Mouse (Mus musculus): ENCODE measurements around the gene Cfap54.

Cfap54 gene

GRCm38 (mm10) chr10:93006970-93007369, 74.4 kb downstream of the Cfap54 start:
- in situ Hi-C loops (cut with MboI; ENCODE audit: low pct_unique_long_range_greater_than_20kb in 1 of 2, low sequenced_read_pairs in 2 of 2, unreplicated experiment in 1 of 2) = loop anchor here in 1 of 2 experiments (25.0 kb wide), 2 partner anchors 695 to 1120 kb away; no protein-coding TSS in a partner anchor

- in situ Hi-C loops (cut with MboI; ENCODE audit: low pct_unique_long_range_greater_than_20kb in 1 of 2, low sequenced_read_pairs in 2 of 2, unreplicated experiment in 1 of 2) = loop anchor here in 1 of 2 experiments (25.0 kb wide), 2 partner anchors 694 to 1119 kb away; no protein-coding TSS in a partner anchor
Measured at GRCm38 (mm10) chr10:93006405-93006804, 75.0 kb downstream of the Cfap54 start.

DNA sequence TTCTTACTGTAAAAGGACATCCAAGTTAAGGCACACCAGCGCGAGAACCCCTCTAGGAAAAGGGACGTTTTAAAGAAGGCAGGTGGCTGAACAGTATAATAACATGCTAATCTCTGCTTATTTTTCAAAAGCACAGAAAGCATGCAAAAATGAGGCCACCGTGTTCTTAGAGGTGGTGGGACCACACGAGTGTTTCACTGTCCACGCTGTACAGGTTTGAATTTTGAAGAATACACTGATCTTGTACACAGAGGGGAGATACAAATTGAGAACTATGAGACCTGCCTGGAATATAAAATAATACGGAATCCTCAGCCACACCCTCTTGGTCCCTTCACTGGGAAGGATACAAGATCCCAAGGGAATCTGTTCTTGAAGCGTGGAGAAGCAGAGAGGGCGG, 82.9 kb downstream of the Cfap54 start:
- in situ Hi-C loops (cut with MboI; ENCODE audit: low pct_unique_long_range_greater_than_20kb in 1 of 2, low sequenced_read_pairs in 2 of 2, unreplicated experiment in 1 of 2) = no loop called here

GRCm38 (mm10) chr10:92995186-92995585, 86.2 kb downstream of the Cfap54 start:
- in situ Hi-C loops (cut with MboI; ENCODE audit: low pct_unique_long_range_greater_than_20kb in 1 of 2, low sequenced_read_pairs in 2 of 2, unreplicated experiment in 1 of 2) = no loop called here

GRCm38 (mm10) chr10:92994340-92994739, 87.1 kb downstream of the Cfap54 start:
- in situ Hi-C loops (cut with MboI; ENCODE audit: low pct_unique_long_range_greater_than_20kb in 1 of 2, low sequenced_read_pairs in 2 of 2, unreplicated experiment in 1 of 2) = no loop called here

GRCm38 (mm10) chr10:92992526-92992925, 88.9 kb downstream of the Cfap54 start:
- in situ Hi-C loops (cut with MboI; ENCODE audit: low pct_unique_long_range_greater_than_20kb in 1 of 2, low sequenced_read_pairs in 2 of 2, unreplicated experiment in 1 of 2) = no loop called here

DNA sequence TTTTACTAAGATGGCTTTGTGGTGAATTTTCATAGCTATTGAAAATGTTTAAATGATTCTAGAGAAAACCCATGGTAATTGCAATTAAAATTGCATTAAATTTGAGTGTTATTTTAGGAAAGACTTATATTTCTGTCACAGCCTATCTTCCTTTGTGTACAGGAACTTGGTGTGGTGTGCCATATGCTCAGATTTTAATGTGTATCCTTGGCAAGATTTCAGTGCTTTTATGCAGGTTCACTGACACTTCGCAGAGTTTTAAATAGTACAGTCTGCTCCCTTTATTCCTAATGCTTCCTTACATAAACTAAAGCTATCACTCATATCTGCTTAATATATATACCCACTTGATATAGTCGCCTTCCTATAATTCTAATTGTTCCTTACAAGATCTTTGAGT, 90.8 kb downstream of the Cfap54 start:
- in situ Hi-C loops (cut with MboI; ENCODE audit: low pct_unique_long_range_greater_than_20kb in 1 of 2, low sequenced_read_pairs in 2 of 2, unreplicated experiment in 1 of 2) = no loop called here

DNA sequence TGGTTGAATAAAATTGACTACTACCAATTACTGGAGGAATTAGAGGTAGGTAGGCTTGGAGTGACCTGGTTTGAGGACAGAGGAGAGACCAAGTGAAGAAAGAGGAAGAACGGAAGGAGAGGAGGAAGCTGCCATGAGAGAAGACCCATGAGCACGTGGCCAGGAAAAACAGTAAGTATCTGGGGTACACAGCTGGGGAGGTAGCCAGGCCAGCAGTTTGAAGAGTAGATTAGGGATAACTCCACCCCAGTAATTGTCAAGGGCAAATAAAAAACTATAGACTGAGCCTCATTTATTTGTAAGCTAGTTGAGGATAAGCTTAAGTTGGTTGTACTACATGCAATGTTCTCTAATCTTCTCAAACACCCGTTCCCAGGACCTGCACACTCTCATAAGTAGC, 116.3 kb downstream of the Cfap54 start:
- in situ Hi-C loops (cut with MboI; ENCODE audit: low pct_unique_long_range_greater_than_20kb in 1 of 2, low sequenced_read_pairs in 2 of 2, unreplicated experiment in 1 of 2) = no loop called here

DNA sequence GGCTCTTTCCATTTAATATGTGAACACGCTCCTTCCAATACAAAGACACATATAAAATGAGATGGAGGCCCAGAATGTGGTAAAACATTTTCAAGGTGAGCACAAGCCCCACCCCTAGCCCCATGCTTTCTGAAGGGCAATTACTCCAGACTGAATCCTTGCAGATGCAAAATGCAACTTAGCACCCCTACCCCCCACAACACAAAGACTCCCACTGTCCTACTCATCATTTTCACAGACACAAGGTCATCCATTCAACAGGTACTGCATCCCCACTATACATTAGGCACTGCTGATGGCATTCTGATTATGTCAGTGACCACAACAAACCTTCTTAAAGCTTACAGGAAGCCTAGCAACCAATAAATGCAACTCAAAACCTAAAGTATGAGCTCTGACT, 131.4 kb downstream of the Cfap54 start:
- in situ Hi-C loops (cut with MboI; ENCODE audit: low pct_unique_long_range_greater_than_20kb in 1 of 2, low sequenced_read_pairs in 2 of 2, unreplicated experiment in 1 of 2) = no loop called here

- in situ Hi-C loops (cut with MboI; ENCODE audit: low pct_unique_long_range_greater_than_20kb in 1 of 2, low sequenced_read_pairs in 2 of 2, unreplicated experiment in 1 of 2) = no loop called here
Measured at GRCm38 (mm10) chr10:92942848-92943645, 138.4 kb downstream of the Cfap54 start.

- in situ Hi-C loops (cut with MboI; ENCODE audit: low pct_unique_long_range_greater_than_20kb in 1 of 2, low sequenced_read_pairs in 2 of 2, unreplicated experiment in 1 of 2) = no loop called here
Measured at GRCm38 (mm10) chr10:92941616-92942015, 139.8 kb downstream of the Cfap54 start.

DNA sequence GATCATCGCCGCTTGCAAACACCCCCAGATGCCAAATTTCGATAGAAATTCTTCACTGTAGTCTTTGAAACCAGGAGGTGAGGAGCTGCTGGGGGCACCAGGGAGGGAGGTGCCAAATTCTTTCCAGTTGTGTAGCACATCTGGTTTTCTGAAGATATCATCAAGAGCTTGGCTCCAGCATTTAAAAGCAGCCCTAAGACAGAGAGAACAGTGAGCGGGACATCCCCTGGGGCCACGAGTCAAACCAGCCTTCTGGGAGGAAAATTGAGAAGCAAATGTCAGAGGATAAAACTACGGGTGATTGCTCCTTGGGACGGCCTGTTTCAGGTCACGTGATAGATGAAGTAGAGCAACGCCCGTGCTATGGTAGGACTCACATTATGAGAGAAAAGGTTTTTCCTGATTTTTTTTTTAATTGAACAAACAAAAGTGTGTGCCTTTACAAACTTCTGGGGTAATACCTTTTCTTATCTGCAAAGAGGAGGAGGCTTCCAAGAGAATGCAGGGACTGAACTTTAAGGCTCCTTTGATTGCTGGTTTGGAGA, 143.6 kb downstream of the Cfap54 start:
- in situ Hi-C loops (cut with MboI; ENCODE audit: low pct_unique_long_range_greater_than_20kb in 1 of 2, low sequenced_read_pairs in 2 of 2, unreplicated experiment in 1 of 2) = no loop called here

DNA sequence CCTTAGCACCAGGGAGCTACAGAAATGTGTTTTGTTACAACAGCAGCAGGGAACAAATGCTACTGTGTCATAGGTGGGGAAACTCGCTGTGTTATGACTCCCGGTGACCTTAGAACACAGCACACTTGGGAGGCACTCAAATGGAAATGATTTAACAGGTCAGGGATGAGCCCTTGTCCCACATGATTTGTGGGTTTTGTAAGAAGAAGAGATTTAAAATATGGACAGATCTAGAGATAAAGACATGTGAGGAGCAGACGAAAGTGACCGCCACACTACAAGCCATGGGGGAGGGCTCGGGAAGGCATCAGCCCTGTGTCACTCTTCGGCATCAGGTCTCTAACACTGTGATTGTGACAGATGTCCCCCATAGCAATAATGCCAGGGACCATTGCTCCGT, 144.3 kb downstream of the Cfap54 start:
- in situ Hi-C loops (cut with MboI; ENCODE audit: low pct_unique_long_range_greater_than_20kb in 1 of 2, low sequenced_read_pairs in 2 of 2, unreplicated experiment in 1 of 2) = no loop called here

DNA sequence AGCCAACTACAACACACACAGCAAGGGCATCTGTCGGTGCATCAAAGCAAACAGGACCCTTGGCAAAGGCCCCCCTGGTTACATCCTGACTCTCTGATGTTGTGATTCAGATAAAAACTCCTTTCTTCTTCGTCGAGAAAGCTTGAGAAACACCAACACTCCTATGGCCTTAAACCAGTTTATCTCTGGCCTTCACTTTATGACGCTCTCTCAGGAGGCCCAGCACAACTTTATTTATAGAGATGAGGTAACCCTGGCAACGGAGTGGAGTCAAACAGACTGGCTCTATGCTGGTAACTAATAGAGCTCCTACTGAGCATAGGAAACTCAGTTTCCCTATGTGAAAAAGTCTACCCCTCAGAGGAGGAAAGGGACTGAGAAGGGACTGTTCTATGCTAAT, 146.9 kb downstream of the Cfap54 start:
- in situ Hi-C loops (cut with MboI; ENCODE audit: low pct_unique_long_range_greater_than_20kb in 1 of 2, low sequenced_read_pairs in 2 of 2, unreplicated experiment in 1 of 2) = no loop called here

GRCm38 (mm10) chr10:92933616-92934015, 147.8 kb downstream of the Cfap54 start:
- in situ Hi-C loops (cut with MboI; ENCODE audit: low pct_unique_long_range_greater_than_20kb in 1 of 2, low sequenced_read_pairs in 2 of 2, unreplicated experiment in 1 of 2) = no loop called here

GRCm38 (mm10) chr10:92932464-92932863, 149.0 kb downstream of the Cfap54 start:
- in situ Hi-C loops (cut with MboI; ENCODE audit: low pct_unique_long_range_greater_than_20kb in 1 of 2, low sequenced_read_pairs in 2 of 2, unreplicated experiment in 1 of 2) = no loop called here

- in situ Hi-C loops (cut with MboI; ENCODE audit: low pct_unique_long_range_greater_than_20kb in 1 of 2, low sequenced_read_pairs in 2 of 2, unreplicated experiment in 1 of 2) = no loop called here
Measured at GRCm38 (mm10) chr10:92930036-92930435, 151.4 kb downstream of the Cfap54 start.

- in situ Hi-C loops (cut with MboI; ENCODE audit: low pct_unique_long_range_greater_than_20kb in 1 of 2, low sequenced_read_pairs in 2 of 2, unreplicated experiment in 1 of 2) = no loop called here
Measured at GRCm38 (mm10) chr10:92928256-92928655, 153.2 kb downstream of the Cfap54 start.

GRCm38 (mm10) chr10:92918551-92918950, 162.9 kb downstream of the Cfap54 start:
- in situ Hi-C loops (cut with MboI; ENCODE audit: low pct_unique_long_range_greater_than_20kb in 1 of 2, low sequenced_read_pairs in 2 of 2, unreplicated experiment in 1 of 2) = no loop called here

DNA sequence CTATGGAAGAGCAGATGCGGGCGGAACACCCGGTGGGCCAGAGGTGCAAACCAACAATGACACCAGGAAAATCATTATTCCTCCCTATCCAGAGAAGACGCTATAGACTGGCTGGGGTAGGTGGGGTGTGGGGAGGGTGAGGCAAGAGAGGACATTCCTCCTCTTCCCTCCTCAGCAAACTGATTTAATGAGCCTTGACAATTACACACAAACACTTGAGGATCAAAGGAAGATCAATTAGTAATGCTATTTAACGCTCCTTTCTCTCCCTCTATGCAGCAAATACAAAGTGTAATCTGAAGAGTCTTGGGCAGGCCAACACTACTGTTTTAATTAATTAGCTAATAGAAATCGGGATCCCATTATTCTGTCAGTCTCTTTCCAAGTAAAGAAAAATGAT, 174.2 kb downstream of the Cfap54 start:
- in situ Hi-C loops (cut with MboI; ENCODE audit: low pct_unique_long_range_greater_than_20kb in 1 of 2, low sequenced_read_pairs in 2 of 2, unreplicated experiment in 1 of 2) = no loop called here

All from mouse embryonic stem cell (cell line).